13 mouse cellular contexts compared by ENCODE assay signal in genomic region chr8:70560564-70560963, GRCm38 (mm10). TPM values are rescaled to one million over a fixed set of nuclear protein-coding genes. Genes with fewer than 3 reads are reported as not detected.
DNase-seq lines count a peak whose midpoint lies in the region; ATAC-seq and TF ChIP-seq lines count a peak whose summit lies in the region.
"Had no signal": no experiment of that assay in that cellular context is flagged by ENCODE, and none has a peak within 500 bp of the region (broad histone marks: within the 10 kb centered on the region; RNA-seq: fewer than 3 reads in every experiment).

No protein-coding gene starts in this region.

- H3K9me3 ChIP-seq in forebrain, embryonic 15.5 days: no peaks in the 10 kb centered on the region
- no peaks in the 10 kb centered on the region for H3K9me3 ChIP-seq in forebrain, postnatal 0 days (ENCODE audit: low read length)
- H3K9me3 ChIP-seq in kidney, embryonic 15.5 days (replicated peaks): no peaks in the 10 kb centered on the region
- H3K9me3 ChIP-seq in stomach, embryonic 14.5 days (ENCODE audit: control insufficient read depth, low read depth, low read length): no peaks in the 10 kb centered on the region
- no peaks in the 10 kb centered on the region for H3K9me3 ChIP-seq in stomach, postnatal 0 days (ENCODE audit: control insufficient read depth, low read length)
- H3K9me3 ChIP-seq: embryonic facial prominence, embryonic 12.5 days; forebrain, embryonic 12.5 days; hindbrain, embryonic 15.5 days; limb, embryonic 10.5 days; stomach, embryonic 15.5 days had no signal

- no peak for TF ChIP-seq EP300 in stomach, postnatal 0 days (optimal IDR thresholded peaks at IDR 0.05)

- WGBS in forebrain, embryonic 15.5 days: 66% methylated on average over 3 of the region's 3 CpGs
- WGBS in forebrain, postnatal 0 days: 73% methylated on average over 3 of the region's 3 CpGs
- WGBS in kidney, embryonic 15.5 days: 70% methylated on average over 3 of the region's 3 CpGs
- WGBS in stomach, embryonic 14.5 days: 68% methylated on average over 3 of the region's 3 CpGs
- WGBS in stomach, postnatal 0 days: 59% methylated on average over 3 of the region's 3 CpGs

- H3K4me2 ChIP-seq in forebrain, embryonic 15.5 days (replicated peaks): no peak overlapping the region
- H3K4me2 ChIP-seq in forebrain, postnatal 0 days (ENCODE audit: low read depth): no peak overlapping the region
- H3K4me2 ChIP-seq in kidney, embryonic 15.5 days: no peak overlapping the region
- no peak overlapping the region for H3K4me2 ChIP-seq in stomach, embryonic 14.5 days (replicated peaks; ENCODE audit: low read depth, low read length)
- no peak overlapping the region for H3K4me2 ChIP-seq in stomach, postnatal 0 days (replicated peaks; ENCODE audit: low read depth)
- H3K4me2 ChIP-seq: embryonic facial prominence, embryonic 12.5 days; forebrain, embryonic 12.5 days; hindbrain, embryonic 15.5 days; stomach, embryonic 15.5 days had no signal

- no peak overlapping the region for H3K9ac ChIP-seq in forebrain, embryonic 15.5 days (replicated peaks)
- H3K9ac ChIP-seq in forebrain, postnatal 0 days: no peak overlapping the region
- H3K9ac ChIP-seq in kidney, embryonic 15.5 days: no peak overlapping the region
- H3K9ac ChIP-seq in stomach, embryonic 14.5 days (replicated peaks; ENCODE audit: low read depth, low read length): no peak overlapping the region
- H3K9ac ChIP-seq in stomach, postnatal 0 days (ENCODE audit: low read length): no peak overlapping the region
- H3K9ac ChIP-seq: embryonic facial prominence, embryonic 12.5 days; forebrain, embryonic 12.5 days; hindbrain, embryonic 15.5 days; stomach, embryonic 15.5 days had no signal

- DNase-seq in forebrain, postnatal 0 days: no peak
- DNase-seq in kidney, adult 18-20 months: no peak
- DNase-seq in stomach, postnatal 0 days (ENCODE audit: low spot score): no peak
- no peak for DNase-seq in urinary bladder, postnatal 14 days (ENCODE audit: low spot score)
- DNase-seq in cerebellum, adult 18-20 months: no peak

- no peak for TF ChIP-seq CTCF in forebrain, postnatal 0 days (IDR thresholded peaks at IDR 0.05; ENCODE audit: low read depth)
- no peak for TF ChIP-seq CTCF in stomach, postnatal 0 days (IDR thresholded peaks at IDR 0.05; ENCODE audit: low read depth)

- H3K27ac ChIP-seq in forebrain, embryonic 15.5 days (replicated peaks): no peak overlapping the region
- no peak overlapping the region for H3K27ac ChIP-seq in forebrain, postnatal 0 days (ENCODE audit: low read depth, low read length)
- H3K27ac ChIP-seq in kidney, embryonic 15.5 days: peak overlapping the region; percentile 85
- peak overlapping the region; percentile 29; the same call in 1 of the 2 replicates for H3K27ac ChIP-seq in stomach, embryonic 14.5 days (ENCODE audit: low read length)
- no peak overlapping the region; the same call in 1 of the 2 replicates for H3K27ac ChIP-seq in stomach, postnatal 0 days (replicated peaks)
- H3K27ac ChIP-seq: embryonic facial prominence, embryonic 12.5 days; forebrain, embryonic 12.5 days; hindbrain, embryonic 15.5 days; limb, embryonic 10.5 days had no signal

- peaks cover 4% of the 10 kb centered on the region; the same call in 1 of the 2 replicates for H3K4me1 ChIP-seq in forebrain, embryonic 15.5 days
- H3K4me1 ChIP-seq in forebrain, postnatal 0 days (ENCODE audit: insufficient read depth): no peaks in the 10 kb centered on the region
- peaks cover 63% of the 10 kb centered on the region for H3K4me1 ChIP-seq in kidney, embryonic 15.5 days
- peaks cover 32% of the 10 kb centered on the region for H3K4me1 ChIP-seq in stomach, embryonic 14.5 days (ENCODE audit: control insufficient read depth, insufficient read depth, low read length)
- H3K4me1 ChIP-seq in stomach, postnatal 0 days (replicated peaks; ENCODE audit: control insufficient read depth, insufficient read depth): peaks cover 18% of the 10 kb centered on the region
- H3K4me1 ChIP-seq: embryonic facial prominence, embryonic 12.5 days had no signal

- ATAC-seq in forebrain, embryonic 15.5 days (replicated peaks): 0 out of 2 replicates have a peak, but pooled peaks have one; percentile 29
- no peak for ATAC-seq in forebrain, postnatal 0 days
- ATAC-seq in kidney, embryonic 15.5 days (replicated peaks; ENCODE audit: low FRiP score): peak; percentile 23; the same call in 1 of the 2 replicates
- no peak for ATAC-seq in stomach, embryonic 14.5 days (ENCODE audit: insufficient number of reproducible peaks, insufficient read depth, low FRiP score, low read depth)
- ATAC-seq in stomach, postnatal 0 days (ENCODE audit: low FRiP score, low TSS enrichment): no peak

- no peak overlapping the region for H3K4me3 ChIP-seq in forebrain, embryonic 15.5 days
- H3K4me3 ChIP-seq in forebrain, postnatal 0 days (ENCODE audit: low read depth, low read length): no peak overlapping the region
- no peak overlapping the region for H3K4me3 ChIP-seq in kidney, embryonic 15.5 days (replicated peaks)
- H3K4me3 ChIP-seq in stomach, embryonic 14.5 days (ENCODE audit: low read depth, low read length): no peak overlapping the region
- no peak overlapping the region for H3K4me3 ChIP-seq in stomach, postnatal 0 days (ENCODE audit: low read depth, low read length)
- H3K4me3 ChIP-seq: embryonic facial prominence, embryonic 12.5 days; forebrain, embryonic 12.5 days; hindbrain, embryonic 15.5 days; limb, embryonic 10.5 days; stomach, embryonic 15.5 days had no signal

- H3K36me3 ChIP-seq in forebrain, embryonic 15.5 days: no peaks in the 10 kb centered on the region
- H3K36me3 ChIP-seq in forebrain, postnatal 0 days (ENCODE audit: insufficient read depth): no peaks in the 10 kb centered on the region
- H3K36me3 ChIP-seq in kidney, embryonic 15.5 days: 0 out of 2 replicates have a peak, but pooled peaks cover 6% of the 10 kb centered on the region
- H3K36me3 ChIP-seq in stomach, embryonic 14.5 days (ENCODE audit: control insufficient read depth, insufficient read depth, low read length): peaks cover 3% of the 10 kb centered on the region; the same call in 1 of the 2 replicates
- peaks cover 2% of the 10 kb centered on the region; the same call in 1 of the 2 replicates for H3K36me3 ChIP-seq in stomach, postnatal 0 days (ENCODE audit: control insufficient read depth, insufficient read depth, low read length)
- H3K36me3 ChIP-seq: embryonic facial prominence, embryonic 12.5 days; forebrain, embryonic 12.5 days; hindbrain, embryonic 15.5 days had no signal

- H3K27me3 ChIP-seq in forebrain, embryonic 15.5 days: no peaks in the 10 kb centered on the region
- H3K27me3 ChIP-seq in forebrain, postnatal 0 days (ENCODE audit: insufficient read depth, low read length): no peaks in the 10 kb centered on the region
- H3K27me3 ChIP-seq in kidney, embryonic 15.5 days: no peaks in the 10 kb centered on the region
- H3K27me3 ChIP-seq in stomach, embryonic 14.5 days (ENCODE audit: control insufficient read depth, insufficient read depth, low read length): no peaks in the 10 kb centered on the region
- no peaks in the 10 kb centered on the region for H3K27me3 ChIP-seq in stomach, postnatal 0 days (ENCODE audit: control insufficient read depth, insufficient read depth, low read length)
- H3K27me3 ChIP-seq: embryonic facial prominence, embryonic 12.5 days; forebrain, embryonic 12.5 days; hindbrain, embryonic 15.5 days; stomach, embryonic 15.5 days had no signal

RNA-seq across cellular contexts. Expression of gene Ell, which starts 21.3 kb away (rescaled TPM):
- polyA plus RNA-seq in forebrain, embryonic 15.5 days (2015; fragmentation: Nextera tagmentation; extraction: Ambion mirVana): 17.4 and 19.2 TPM in 2 replicates
- 16.2 and 18.4 TPM in 2 replicates for total RNA-seq in forebrain, postnatal 0 days (2014; rRNA removed)
- polyA plus RNA-seq in forebrain, postnatal 0 days (2015; fragmentation: Nextera tagmentation; extraction: Ambion mirVana): 9.7 and 11.0 TPM in 2 replicates
- 20.3 and 23.8 TPM in 2 replicates for polyA plus RNA-seq in kidney, embryonic 15.5 days (2015; fragmentation: Nextera tagmentation; extraction: Ambion mirVana)
- polyA plus RNA-seq in stomach, embryonic 14.5 days (2014; fragmentation: Nextera tagmentation; extraction: Ambion mirVana): 17.1 and 17.9 TPM in 2 replicates
- polyA plus RNA-seq in stomach, postnatal 0 days (2015; fragmentation: Nextera tagmentation; extraction: Ambion mirVana): 11.1 and 13.5 TPM in 2 replicates

RNA-seq across cellular contexts. Expression of gene Kxd1, which starts 32.8 kb away (rescaled TPM):
- 49.8 and 50.2 TPM in 2 replicates for polyA plus RNA-seq in forebrain, embryonic 15.5 days (2015; fragmentation: Nextera tagmentation; extraction: Ambion mirVana)
- total RNA-seq in forebrain, postnatal 0 days (2014; rRNA removed): 39.1 and 43.5 TPM in 2 replicates
- polyA plus RNA-seq in forebrain, postnatal 0 days (2015; fragmentation: Nextera tagmentation; extraction: Ambion mirVana): 51.6 and 51.9 TPM in 2 replicates
- 58.5 and 64.5 TPM in 2 replicates for polyA plus RNA-seq in kidney, embryonic 15.5 days (2015; fragmentation: Nextera tagmentation; extraction: Ambion mirVana)
- 58.9 and 72.3 TPM in 2 replicates for polyA plus RNA-seq in stomach, embryonic 14.5 days (2014; fragmentation: Nextera tagmentation; extraction: Ambion mirVana)
- polyA plus RNA-seq in stomach, postnatal 0 days (2015; fragmentation: Nextera tagmentation; extraction: Ambion mirVana): 47.1 and 54.6 TPM in 2 replicates

RNA-seq across cellular contexts. Expression of gene Fkbp8, which starts 33.0 kb away (rescaled TPM):
- 433 and 440 TPM in 2 replicates for polyA plus RNA-seq in forebrain, embryonic 15.5 days (2015; fragmentation: Nextera tagmentation; extraction: Ambion mirVana)
- 559 and 592 TPM in 2 replicates for total RNA-seq in forebrain, postnatal 0 days (2014; rRNA removed)
- 385 and 426 TPM in 2 replicates for polyA plus RNA-seq in forebrain, postnatal 0 days (2015; fragmentation: Nextera tagmentation; extraction: Ambion mirVana)
- polyA plus RNA-seq in kidney, embryonic 15.5 days (2015; fragmentation: Nextera tagmentation; extraction: Ambion mirVana): 295 and 322 TPM in 2 replicates
- polyA plus RNA-seq in stomach, embryonic 14.5 days (2014; fragmentation: Nextera tagmentation; extraction: Ambion mirVana): 258 and 281 TPM in 2 replicates
- polyA plus RNA-seq in stomach, postnatal 0 days (2015; fragmentation: Nextera tagmentation; extraction: Ambion mirVana): 179 and 188 TPM in 2 replicates

RNA-seq across cellular contexts. Expression of gene Isyna1, which starts 33.6 kb away (rescaled TPM):
- 116 TPM in 2 replicates for polyA plus RNA-seq in forebrain, embryonic 15.5 days (2015; fragmentation: Nextera tagmentation; extraction: Ambion mirVana)
- 127 and 136 TPM in 2 replicates for total RNA-seq in forebrain, postnatal 0 days (2014; rRNA removed)
- 93.3 and 106 TPM in 2 replicates for polyA plus RNA-seq in forebrain, postnatal 0 days (2015; fragmentation: Nextera tagmentation; extraction: Ambion mirVana)
- 180 and 198 TPM in 2 replicates for polyA plus RNA-seq in kidney, embryonic 15.5 days (2015; fragmentation: Nextera tagmentation; extraction: Ambion mirVana)
- polyA plus RNA-seq in stomach, embryonic 14.5 days (2014; fragmentation: Nextera tagmentation; extraction: Ambion mirVana): 81.3 and 82.4 TPM in 2 replicates
- polyA plus RNA-seq in stomach, postnatal 0 days (2015; fragmentation: Nextera tagmentation; extraction: Ambion mirVana): 37.4 and 39.3 TPM in 2 replicates

RNA-seq across cellular contexts. Expression of gene Ssbp4, which starts 48.1 kb away (rescaled TPM):
- polyA plus RNA-seq in forebrain, embryonic 15.5 days (2015; fragmentation: Nextera tagmentation; extraction: Ambion mirVana): 114 TPM in 2 replicates
- total RNA-seq in forebrain, postnatal 0 days (2014; rRNA removed): 197 and 249 TPM in 2 replicates
- 204 and 221 TPM in 2 replicates for polyA plus RNA-seq in forebrain, postnatal 0 days (2015; fragmentation: Nextera tagmentation; extraction: Ambion mirVana)
- polyA plus RNA-seq in kidney, embryonic 15.5 days (2015; fragmentation: Nextera tagmentation; extraction: Ambion mirVana): 135 and 145 TPM in 2 replicates
- 121 and 122 TPM in 2 replicates for polyA plus RNA-seq in stomach, embryonic 14.5 days (2014; fragmentation: Nextera tagmentation; extraction: Ambion mirVana)
- polyA plus RNA-seq in stomach, postnatal 0 days (2015; fragmentation: Nextera tagmentation; extraction: Ambion mirVana): 66.7 and 83.8 TPM in 2 replicates

Comparison
In these comparisons a context has a peak if more than half of its experiments do, and no peak if none do; other contexts are left out.
1. ATAC-seq: peak in forebrain, embryonic 15.5 days (single experiment) and kidney, embryonic 15.5 days (single experiment); none in forebrain, postnatal 0 days (single experiment), stomach, embryonic 14.5 days (single experiment) and stomach, postnatal 0 days (single experiment).
2. H3K27ac ChIP-seq: peak in kidney, embryonic 15.5 days (single experiment) and stomach, embryonic 14.5 days (single experiment); none in forebrain, embryonic 15.5 days (single experiment), forebrain, postnatal 0 days (single experiment) and stomach, postnatal 0 days (single experiment).